Mouse (Mus musculus) cerebellum, adult 2 months (tissue): ENCODE measurements around the gene Itgb2l. TPM values are rescaled to one million over a fixed set of nuclear protein-coding genes. Genes with fewer than 3 reads are reported as not detected.
A peak's percentile ranks its signal among the peaks of the same experiment; 100 is the strongest.

Experiments used
- DNase-seq, 2 experiments: peaks; one replicate each; pipeline ENCODE4 v3.0.0; 2021
- H3K27ac ChIP-seq: fragments of 200-500 bp; 2 replicates; pipeline ENCODE4 v1.5.1; 2012; ENCODE audit warnings: low read length, control low read depth, inconsistent platforms; ENCODE audit not compliant: insufficient read depth
- H3K27me3 ChIP-seq: fragments of 200-500 bp; 2 replicates; pipeline ENCODE4 v1.6.1; 2012; ENCODE audit warnings: inconsistent platforms, mild to moderate bottlenecking, low read length, moderate library complexity; ENCODE audit not compliant: control insufficient read depth, insufficient read depth
- H3K4me1 ChIP-seq: fragments of 200-500 bp; 2 replicates; pipeline ENCODE4 v1.6.1; 2011; ENCODE audit warnings: low read length; ENCODE audit not compliant: control insufficient read depth, insufficient read depth
- H3K4me3 ChIP-seq: fragments of 200-500 bp; replicated peaks from 2 replicates; pipeline ENCODE3; 2011; ENCODE audit warnings: mild to moderate bottlenecking, low read depth, low read length, control low read depth; ENCODE audit not compliant: insufficient read depth
- CTCF ChIP-seq: fragments of 200-500 bp; IDR thresholded peaks from 2 replicates; pipeline ENCODE4 v1.5.1; 2011; ENCODE audit warnings: low read depth, mild to moderate bottlenecking, control low read depth, low read length, moderate library complexity, borderline replicate concordance; ENCODE audit not compliant: insufficient read depth
- POLR2A ChIP-seq: fragments of 200-500 bp; IDR thresholded peaks from 2 replicates; pipeline ENCODE4 v1.6.1; 2011; ENCODE audit warnings: low read length, control low read depth, borderline replicate concordance; ENCODE audit not compliant: insufficient read depth
- WGBS: fragments of 180-500 bp; shearing (Covaris S2); methylation state at CpG from one replicate; pipeline ENCODE4 v1.1.7; 2018; 5-methylcytosine and 5-hydroxymethylcytosine counted together
- polyA plus RNA-seq: library from polyadenylated mRNA; depleted of rRNA; stranded (reverse); fragments of >200 nt; gene quantifications from 2 replicates; pipeline ENCODE4 v1.2.3, GENCODE M21; 2012

The Itgb2l gene
- polyA plus RNA-seq, 1 experiment, result 0.03 TPM

DNA sequence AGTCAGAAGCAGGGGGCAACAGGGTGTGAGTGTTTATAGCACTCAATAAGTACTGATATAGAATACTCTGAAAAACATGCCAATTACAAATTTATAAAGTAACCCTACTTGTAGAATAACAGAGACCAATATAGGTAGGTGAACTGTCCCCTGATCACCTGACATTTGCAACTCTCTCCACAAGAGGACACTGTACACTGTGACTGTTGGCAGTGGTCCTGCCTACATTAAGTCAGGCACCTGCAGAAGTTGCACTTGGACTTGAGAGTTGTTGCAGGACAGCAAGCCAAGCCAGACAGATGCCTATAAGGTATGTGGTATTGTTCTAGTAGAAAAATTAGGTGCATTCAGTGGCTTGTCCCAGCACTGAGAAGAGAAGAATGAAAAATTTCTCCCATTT, 52.3 kb downstream of the Itgb2l start:
- TF ChIP-seq POLR2A, result no peak
- 0 out of 2 replicates have a peak, but pooled peaks have one; percentile 4 for TF ChIP-seq CTCF
- Histone ChIP-seq H3K4me1 (no peaks in the 10 kb centered on the region), H3K4me3 (no peak overlapping the region), H3K27me3 (no peaks in the 10 kb centered on the region), H3K27ac (no peak overlapping the region)
- no peak for DNase-seq

DNA sequence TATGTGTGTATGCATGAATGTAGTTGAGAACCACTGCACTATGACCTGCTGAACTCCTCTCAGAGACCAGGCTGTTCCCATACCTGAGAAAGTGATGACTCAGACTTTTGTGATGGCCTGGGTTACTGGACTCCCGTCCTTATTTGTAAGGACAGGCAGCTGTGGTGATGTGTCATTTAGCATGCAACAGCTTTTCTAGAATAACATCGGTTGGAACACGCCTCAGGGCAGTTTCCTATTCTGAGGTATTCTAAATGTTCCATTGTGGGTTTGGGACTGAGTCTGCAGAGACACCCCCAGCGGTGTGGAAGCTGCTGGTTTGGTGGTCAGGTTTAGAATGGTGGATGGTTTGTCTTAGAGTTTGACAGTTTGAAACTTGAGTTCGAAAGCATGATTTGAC, 54.9 kb downstream of the Itgb2l start:
- no peak for DNase-seq
- WGBS, result 90% methylated on average over 5 of the region's 5 CpGs
- Histone ChIP-seq H3K27me3 (no peaks in the 10 kb centered on the region), H3K4me3 (no peak overlapping the region), H3K4me1 (no peaks in the 10 kb centered on the region), H3K27ac (no peak overlapping the region)
- TF ChIP-seq CTCF (no peak), POLR2A (no peak)

DNA sequence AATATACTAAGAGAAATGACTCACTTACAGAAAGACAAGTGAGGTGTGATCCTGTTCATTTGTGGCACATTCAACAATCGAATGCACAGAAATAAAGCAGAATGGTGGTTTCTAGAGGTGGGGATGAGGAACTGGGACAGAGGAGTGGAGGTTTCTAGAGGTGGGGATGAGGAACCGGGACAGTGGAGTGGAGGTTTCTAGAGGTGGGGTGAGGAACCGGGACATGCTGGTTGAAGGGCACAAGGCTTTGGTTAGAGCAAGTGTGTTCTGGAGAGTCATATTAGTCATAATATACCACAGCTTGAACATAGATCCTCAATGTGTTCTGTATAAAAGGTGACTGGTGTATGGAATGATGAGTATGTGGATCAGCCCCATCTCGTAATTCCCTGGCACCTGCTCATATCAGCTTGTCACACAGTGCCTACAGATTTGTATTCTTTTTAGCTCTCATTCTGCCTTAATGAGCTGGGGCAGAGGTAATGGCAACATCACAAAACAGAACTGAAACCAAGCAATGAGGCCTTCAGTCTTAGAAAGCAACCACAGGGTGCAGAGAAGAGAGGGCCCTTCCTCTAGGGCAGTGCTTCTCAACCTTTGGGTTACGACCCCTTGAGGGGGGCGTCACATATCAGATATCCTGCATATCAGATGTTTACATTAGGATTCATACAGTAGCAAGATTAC, 55.6 kb downstream of the Itgb2l start:
- Histone ChIP-seq H3K27ac (no peak overlapping the region), H3K4me3 (no peak overlapping the region), H3K4me1 (no peaks in the 10 kb centered on the region), H3K27me3 (no peaks in the 10 kb centered on the region)
- no peak for DNase-seq
- TF ChIP-seq CTCF, result no peak
- no peak for TF ChIP-seq POLR2A
- 95% methylated on average over 6 of the region's 6 CpGs for WGBS

GRCm38 (mm10) chr16:96384741-96385140, 58.7 kb downstream of the Itgb2l start:
- Histone ChIP-seq H3K27me3 (no peaks in the 10 kb centered on the region), H3K4me3 (no peak overlapping the region), H3K4me1 (no peaks in the 10 kb centered on the region), H3K27ac (no peak overlapping the region)
- no peak for DNase-seq
- TF ChIP-seq CTCF, result no peak
- no peak for TF ChIP-seq POLR2A

- 91% methylated on average over 5 of the region's 5 CpGs for WGBS
- TF ChIP-seq CTCF (no peak), POLR2A (no peak)
- Histone ChIP-seq H3K27ac (no peak overlapping the region), H3K4me3 (no peak overlapping the region), H3K27me3 (no peaks in the 10 kb centered on the region), H3K4me1 (no peaks in the 10 kb centered on the region)
- DNase-seq, result no peak
These were observed 60.8 kb downstream of the Itgb2l start for GRCm38 (mm10) chr16:96382496-96383181.

DNA sequence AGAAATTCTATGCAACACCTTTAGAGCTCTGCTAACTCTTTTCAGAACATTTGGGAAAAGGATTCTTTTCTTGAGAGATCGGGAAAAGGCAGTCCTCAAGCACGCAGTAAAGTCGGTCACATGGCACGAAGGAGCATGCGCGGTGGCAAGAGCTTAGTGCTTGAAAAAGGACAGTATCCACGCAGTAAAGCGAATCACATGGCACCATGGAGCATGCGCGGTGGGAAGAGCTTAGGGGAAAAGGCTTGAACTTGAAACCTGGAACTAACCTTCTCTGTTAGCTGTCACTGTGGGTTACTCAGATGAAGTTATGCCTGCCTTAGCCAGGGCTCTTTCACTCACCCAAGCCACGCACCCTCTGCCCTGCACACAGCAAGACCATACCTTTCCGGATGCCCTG, 62.0 kb downstream of the Itgb2l start:
- DNase-seq, result no peak
- no peak overlapping the region for H3K27ac ChIP-seq
- TF ChIP-seq CTCF (no peak), POLR2A (no peak)
- no peaks in the 10 kb centered on the region for H3K27me3 ChIP-seq
- 94% methylated on average over 12 of the region's 12 CpGs for WGBS
- no peak overlapping the region for H3K4me3 ChIP-seq
- no peaks in the 10 kb centered on the region for H3K4me1 ChIP-seq

DNA sequence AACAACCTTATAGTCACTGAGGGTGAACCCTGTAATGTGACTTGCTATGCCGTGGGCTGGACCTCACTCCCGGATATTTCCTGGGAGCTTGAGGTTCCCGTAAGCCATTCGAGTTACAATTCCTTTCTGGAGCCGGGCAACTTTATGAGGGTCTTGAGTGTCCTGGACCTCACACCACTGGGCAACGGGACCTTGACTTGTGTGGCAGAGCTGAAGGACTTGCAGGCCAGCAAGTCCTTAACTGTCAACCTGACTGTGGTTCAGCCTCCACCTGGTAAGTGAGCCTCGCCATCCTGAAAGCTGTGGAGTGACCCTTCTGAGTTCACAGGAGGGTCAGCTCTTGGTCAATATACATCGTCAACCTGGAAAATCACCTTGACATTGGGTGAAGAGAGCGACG, 65.3 kb downstream of the Itgb2l start:
- no peak overlapping the region for H3K4me3 ChIP-seq
- no peak for TF ChIP-seq POLR2A
- no peak for TF ChIP-seq CTCF
- no peak for DNase-seq
- H3K27ac ChIP-seq, result no peak overlapping the region
- no peaks in the 10 kb centered on the region for H3K27me3 ChIP-seq
- no peaks in the 10 kb centered on the region for H3K4me1 ChIP-seq
- WGBS, result 96% methylated on average over 10 of the region's 10 CpGs

DNA sequence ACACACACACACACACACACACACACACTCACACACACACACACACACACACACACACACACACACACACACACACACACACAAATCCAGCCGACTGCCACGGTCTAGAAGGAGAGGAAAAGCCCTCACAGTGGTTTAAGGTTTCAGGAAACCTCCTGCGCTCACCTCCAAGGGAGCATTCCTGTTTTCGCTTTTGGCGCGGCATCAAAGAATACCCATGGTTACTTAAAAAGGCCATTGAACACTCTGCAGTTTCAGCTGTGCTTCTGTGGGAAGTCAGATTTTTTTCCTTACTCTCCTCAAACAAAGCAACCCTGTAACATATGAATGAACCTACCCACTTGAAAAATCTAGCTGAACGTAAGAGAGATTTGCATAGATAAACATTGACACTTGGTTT, 67.1 kb downstream of the Itgb2l start:
- Histone ChIP-seq H3K27ac (no peak overlapping the region), H3K4me1 (no peaks in the 10 kb centered on the region), H3K27me3 (no peaks in the 10 kb centered on the region), H3K4me3 (no peak overlapping the region)
- 24% methylated on average over 7 of the region's 7 CpGs for WGBS
- TF ChIP-seq POLR2A (no peak), CTCF (no peak)
- DNase-seq, result no peak
